Mouse (Mus musculus) intestine, embryonic 15.5 days (tissue): ENCODE measurements around the gene Krt83. TPM values are rescaled to one million over a fixed set of nuclear protein-coding genes. Genes with fewer than 3 reads are reported as not detected.
"Not testable (repeated sequence)": the region's sequence is repeated elsewhere in the genome, so short reads cannot be mapped to it uniquely, and the experiment has no call there.

ENCODE experiments used
- ATAC-seq: fragments of 200-750 bp; cut with Nextera tagmentation; 2 replicates; pipeline ENCODE4 v1.8.0; 2017; ENCODE audit warnings: moderate TSS enrichment, moderate library complexity
- H3K27ac ChIP-seq: fragments of 300-500 bp; sonication (generic); 2 replicates; pipeline ENCODE4 v1.5.1; 2015; ENCODE audit warnings: mild to moderate bottlenecking, inconsistent platforms
- H3K27me3 ChIP-seq: fragments of 300-500 bp; sonication (generic); replicated peaks from 2 replicates; pipeline ENCODE4 v1.6.1; 2015; ENCODE audit warnings: inconsistent platforms
- H3K36me3 ChIP-seq: fragments of 300-500 bp; sonication (generic); 2 replicates; pipeline ENCODE4 v1.6.1; 2015; ENCODE audit warnings: inconsistent platforms
- H3K4me1 ChIP-seq: fragments of 300-500 bp; sonication (generic); replicated peaks from 2 replicates; pipeline ENCODE4 v1.6.1; 2015; ENCODE audit warnings: inconsistent platforms
- H3K4me2 ChIP-seq: fragments of 300-500 bp; sonication (generic); replicated peaks from 2 replicates; pipeline ENCODE4 v1.6.1; 2015; ENCODE audit warnings: mild to moderate bottlenecking, inconsistent platforms
- H3K4me3 ChIP-seq: fragments of 300-500 bp; sonication (generic); replicated peaks from 2 replicates; pipeline ENCODE4 v1.5.1; 2015; ENCODE audit warnings: inconsistent platforms
- H3K9ac ChIP-seq: fragments of 300-500 bp; sonication (generic); 2 replicates; pipeline ENCODE4 v1.6.1; 2015; ENCODE audit warnings: inconsistent platforms
- H3K9me3 ChIP-seq: fragments of 300-500 bp; sonication (generic); 2 replicates; pipeline ENCODE4 v1.6.1; 2016; ENCODE audit warnings: inconsistent platforms
- WGBS: fragments of 180-500 bp; shearing (Covaris S2); methylation state at CpG from one replicate; pipeline ENCODE4 v1.1.7; 2015; 5-methylcytosine and 5-hydroxymethylcytosine counted together
- polyA plus RNA-seq: library from polyadenylated mRNA; unstranded; fragments of >200 nt; fragmentation: Nextera tagmentation; extraction: Ambion mirVana; gene quantifications from 2 replicates; pipeline ENCODE4 v1.2.1, GENCODE M21; 2015

Krt83 gene
- polyA plus RNA-seq: 0.19 TPM in 1 of 2 replicates, not detected in the other

- no peak for ATAC-seq
- Histone ChIP-seq H3K27ac (no peak within 1 kb of the TSS), H3K27me3 (no peaks in the 10 kb centered on the region), H3K4me3 (no peak within 1 kb of the TSS), H3K9me3 (no peaks in the 10 kb centered on the region), H3K36me3 (no peaks in the 10 kb centered on the region), H3K4me1 (peaks cover 3% of the 10 kb centered on the region; the same call in 1 of the 2 replicates), H3K9ac (no peak within 1 kb of the TSS), H3K4me2 (no peak within 1 kb of the TSS)
- WGBS: 68% methylated on average over 6 of the region's 6 CpGs
Observed at GRCm38 (mm10) chr15:101491431-101491830, at the start of gene Krt83. Krt83 (minus strand) TSS chr15:101491512.

DNA sequence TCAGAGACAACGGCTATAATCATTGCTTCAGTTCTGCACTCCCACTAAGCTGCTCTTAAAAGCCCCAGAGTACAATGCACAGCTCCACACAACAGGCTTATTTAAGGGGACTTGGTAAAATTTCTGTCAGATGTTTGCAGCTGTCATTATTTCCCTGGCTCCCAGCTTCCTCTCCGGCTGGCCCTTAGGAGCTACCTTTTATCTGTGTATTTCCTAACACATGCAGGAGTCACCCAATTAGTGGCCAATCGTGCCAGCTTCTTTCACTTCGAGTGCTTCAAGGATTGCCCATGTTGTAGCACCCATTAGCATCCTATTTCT, 47.2 kb upstream of the Krt83 start:
- no peak overlapping the region for H3K4me2 ChIP-seq
- no peak overlapping the region for H3K27ac ChIP-seq
- H3K9ac ChIP-seq: no peak overlapping the region
- peaks cover 5% of the 10 kb centered on the region; the same call in 1 of the 2 replicates for H3K4me1 ChIP-seq
- no peak overlapping the region for H3K4me3 ChIP-seq
- no peaks in the 10 kb centered on the region for H3K36me3 ChIP-seq
- no peaks in the 10 kb centered on the region for H3K27me3 ChIP-seq
- 53% methylated on average over 4 of the region's 4 CpGs for WGBS
- peak; percentile 17; the same call in 1 of the 2 replicates for ATAC-seq
- no peaks in the 10 kb centered on the region for H3K9me3 ChIP-seq

DNA sequence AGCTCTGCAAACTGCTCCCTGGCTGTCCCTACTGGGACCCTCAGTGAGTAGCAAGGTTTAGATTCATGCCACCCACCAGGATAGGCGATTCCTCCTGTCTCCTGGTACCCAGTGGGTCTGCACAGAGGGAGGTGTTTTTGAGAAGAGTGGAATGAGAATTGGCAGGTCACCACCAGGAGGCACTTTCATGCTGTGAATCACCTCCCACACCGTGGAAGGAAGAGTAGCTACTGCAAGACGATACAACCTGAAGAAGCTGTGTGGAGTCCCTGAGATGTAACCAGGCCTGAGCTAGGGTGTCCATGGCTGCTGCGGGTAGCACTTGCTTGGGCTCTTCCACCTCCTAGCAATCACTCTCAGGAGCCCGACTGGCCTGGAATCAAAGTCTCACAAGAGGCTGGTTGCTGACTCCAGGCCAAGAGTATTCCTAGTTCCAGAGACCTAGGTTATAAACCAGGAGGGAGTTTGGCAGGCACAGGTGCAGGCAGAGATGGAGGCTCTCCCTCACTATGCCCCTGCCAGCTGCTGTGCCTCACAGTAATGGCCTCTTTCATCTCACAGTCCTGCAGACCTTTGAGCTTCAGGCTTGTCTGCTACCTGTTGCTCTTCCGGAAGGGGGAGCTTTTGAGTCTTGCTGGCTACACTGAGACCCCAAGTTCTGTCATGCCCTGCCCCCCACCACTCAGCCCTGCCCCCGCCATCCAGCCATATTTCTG, 46.7 kb upstream of the Krt83 start:
- ATAC-seq: peak; percentile 41; the same call in 1 of the 2 replicates
- Histone ChIP-seq H3K27ac (no peak overlapping the region), H3K9ac (no peak overlapping the region), H3K27me3 (no peaks in the 10 kb centered on the region), H3K4me2 (no peak overlapping the region), H3K4me3 (no peak overlapping the region), H3K4me1 (peaks cover 5% of the 10 kb centered on the region; the same call in 1 of the 2 replicates), H3K9me3 (no peaks in the 10 kb centered on the region), H3K36me3 (no peaks in the 10 kb centered on the region)
- WGBS: 36% methylated on average over 7 of the region's 7 CpGs

DNA sequence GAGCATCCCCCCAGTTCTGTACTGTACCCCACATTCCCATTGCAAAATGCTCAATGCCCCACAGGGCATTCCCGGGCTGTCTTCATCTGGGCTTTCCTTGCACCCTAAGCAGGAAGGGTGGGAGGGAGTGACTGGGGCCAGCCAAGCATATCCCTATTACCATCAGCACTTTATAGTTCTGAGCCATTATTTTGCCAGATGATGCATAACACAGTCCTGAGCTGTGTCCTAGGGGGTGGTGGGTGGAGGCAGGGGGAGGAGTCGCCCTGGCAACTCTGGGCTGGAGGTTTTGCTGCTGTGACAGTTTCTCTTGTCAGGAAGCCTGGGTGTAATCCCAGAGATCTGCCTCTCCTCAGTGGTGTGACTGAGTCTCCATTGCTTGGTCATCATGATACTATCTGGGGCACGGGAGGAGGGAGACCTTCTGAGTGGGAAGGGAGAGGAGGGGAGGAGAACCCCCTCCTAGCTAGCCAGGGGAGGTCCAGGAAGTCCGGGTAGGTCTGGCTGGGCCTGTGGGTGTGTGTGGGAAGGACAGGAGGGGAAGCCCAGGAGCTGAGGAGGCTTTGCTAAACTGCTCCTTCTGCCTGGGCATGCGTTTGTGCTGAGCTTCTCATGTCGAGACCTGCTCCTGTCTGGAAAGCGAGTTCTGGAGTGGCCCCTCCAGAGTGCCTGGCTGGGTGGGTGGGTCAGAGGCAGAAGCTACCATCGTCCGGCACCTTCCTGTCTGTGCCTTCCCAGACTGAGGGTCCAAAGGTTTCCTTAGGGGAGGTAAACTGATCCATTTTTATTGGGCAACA, 44.9 kb upstream of the Krt83 start:
- Histone ChIP-seq H3K4me1 (peaks cover 5% of the 10 kb centered on the region; the same call in 1 of the 2 replicates), H3K36me3 (no peaks in the 10 kb centered on the region), H3K9ac (no peak overlapping the region), H3K27me3 (no peaks in the 10 kb centered on the region), H3K9me3 (no peaks in the 10 kb centered on the region), H3K4me3 (no peak overlapping the region), H3K27ac (no peak overlapping the region), H3K4me2 (no peak overlapping the region)
- ATAC-seq: no peak
- 54% methylated on average over 9 of the region's 9 CpGs for WGBS

- Histone ChIP-seq H3K27ac (no peak within 1 kb of the TSS), H3K36me3 (no peaks in the 10 kb centered on the region), H3K4me2 (no peak within 1 kb of the TSS), H3K4me3 (no peak within 1 kb of the TSS), H3K27me3 (0 out of 2 replicates have a peak, but pooled peaks cover 2% of the 10 kb centered on the region), H3K9ac (no peak within 1 kb of the TSS), H3K4me1 (peaks cover 5% of the 10 kb centered on the region; the same call in 1 of the 2 replicates), H3K9me3 (no peaks in the 10 kb centered on the region)
- ATAC-seq: no peak
- WGBS: 80% methylated on average over 7 of the region's 7 CpGs
Observed at GRCm38 (mm10) chr15:101532720-101533119, 41.4 kb upstream of the Krt83 start, which contains the start of gene Krt84. Krt84 (minus strand) TSS chr15:101532820.

DNA sequence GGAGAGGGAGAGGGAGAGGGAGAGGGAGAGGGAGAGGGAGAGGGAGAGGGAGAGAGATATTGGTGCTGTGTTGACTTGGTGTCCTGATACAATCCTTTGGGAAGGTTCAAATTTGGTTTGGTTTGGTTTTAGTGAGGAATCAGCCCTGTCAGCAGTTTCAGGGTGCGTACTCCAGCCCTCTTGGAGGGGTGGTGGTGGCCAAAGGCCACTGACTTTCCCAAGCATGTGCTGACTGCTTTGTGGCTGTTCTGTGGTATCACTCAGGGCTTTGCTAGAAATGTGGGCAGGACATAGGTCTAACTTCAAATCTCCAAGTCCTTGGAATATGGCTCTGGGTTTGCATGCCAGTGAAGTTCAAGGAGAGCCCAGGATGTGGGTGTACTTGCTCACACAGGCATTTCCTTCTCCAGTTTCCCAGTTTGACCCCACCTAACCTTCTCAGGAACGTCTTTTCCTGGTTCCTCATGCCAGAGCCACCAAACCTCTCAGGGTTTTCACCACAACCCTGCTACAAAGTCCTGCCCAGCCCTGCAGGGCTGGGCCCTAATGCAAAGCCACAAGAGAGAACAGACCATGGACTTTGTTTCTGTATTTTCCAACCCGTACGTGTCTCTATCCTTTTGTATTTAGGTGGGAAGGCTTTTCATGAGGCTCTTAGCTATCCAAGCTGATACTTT, 31.4 kb upstream of the Krt83 start:
- H3K4me3 ChIP-seq: no peak overlapping the region
- peak; percentile 88 for ATAC-seq
- WGBS: 61% methylated on average over 4 of the region's 4 CpGs
- H3K9ac ChIP-seq: no peak overlapping the region
- H3K4me2 ChIP-seq: no peak overlapping the region
- H3K27ac ChIP-seq: 0 out of 2 replicates have a peak overlapping the region, but pooled peaks have one; percentile 22
- H3K27me3 ChIP-seq: 0 out of 2 replicates have a peak, but pooled peaks cover 2% of the 10 kb centered on the region
- no peaks in the 10 kb centered on the region for H3K9me3 ChIP-seq
- H3K36me3 ChIP-seq: no peaks in the 10 kb centered on the region
- H3K4me1 ChIP-seq: no peaks in the 10 kb centered on the region

DNA sequence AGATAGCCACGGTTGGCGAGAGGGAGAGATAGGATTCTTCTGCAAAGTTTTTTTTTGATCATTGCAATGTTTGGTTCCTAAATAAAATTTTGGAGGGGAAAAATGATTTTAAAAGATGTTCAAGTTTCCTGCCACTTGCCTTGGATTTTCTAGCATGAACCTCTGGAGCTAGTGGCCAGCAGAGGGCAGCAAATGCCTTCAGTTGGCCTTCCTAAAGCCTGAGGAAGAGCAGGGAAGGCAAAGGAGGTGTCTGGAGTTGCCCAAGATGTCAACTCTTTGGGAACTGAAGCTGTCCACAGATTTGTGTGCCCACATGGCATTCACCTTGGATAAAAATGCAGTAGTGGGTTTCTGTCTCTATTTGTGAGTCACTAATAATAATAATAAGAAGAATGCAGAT, 28.5 kb upstream of the Krt83 start:
- Histone ChIP-seq H3K27ac (no peak overlapping the region), H3K9me3 (no peaks in the 10 kb centered on the region), H3K27me3 (no peaks in the 10 kb centered on the region), H3K4me1 (no peaks in the 10 kb centered on the region), H3K4me2 (no peak overlapping the region), H3K4me3 (no peak overlapping the region), H3K9ac (no peak overlapping the region), H3K36me3 (no peaks in the 10 kb centered on the region)
- 19% methylated on average over 2 of the region's 2 CpGs for WGBS
- ATAC-seq: no peak

DNA sequence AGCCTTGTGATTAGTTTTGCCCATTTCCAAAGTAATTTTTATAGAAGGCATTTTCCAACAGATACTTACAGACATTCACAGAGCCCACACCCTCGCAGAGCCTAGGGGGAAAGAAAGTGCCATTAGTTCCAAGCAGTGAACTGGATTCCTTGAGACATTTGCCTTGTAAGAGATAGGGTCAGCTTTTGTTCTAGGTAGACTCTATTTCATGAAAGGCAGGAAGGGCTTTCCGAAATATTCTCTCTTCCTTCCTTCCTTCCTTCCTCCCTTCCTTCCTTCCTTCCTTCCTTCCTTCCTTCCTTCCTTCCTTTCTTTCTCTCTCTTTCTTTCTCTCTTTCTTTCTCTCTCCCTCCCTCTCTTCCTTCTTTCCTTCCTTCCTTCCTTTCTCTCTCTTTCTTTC, 25.8 kb upstream of the Krt83 start, which contains the start of gene Gm49425:
TSS of gene Gm49425 (minus strand) at position 101 of the 400 bp plus-strand sequence.
- WGBS: 65% methylated on average over 2 of the region's 2 CpGs
- not testable (repeated sequence) for H3K27ac ChIP-seq, ATAC-seq, H3K4me2 ChIP-seq, H3K4me1 ChIP-seq, H3K9me3 ChIP-seq, H3K9ac ChIP-seq, H3K27me3 ChIP-seq, H3K36me3 ChIP-seq, H3K4me3 ChIP-seq

- H3K27ac ChIP-seq: no peak overlapping the region
- H3K4me2 ChIP-seq: no peak overlapping the region
- H3K9me3 ChIP-seq: no peaks in the 10 kb centered on the region
- 45% methylated on average over 9 of the region's 9 CpGs for WGBS
- no peak overlapping the region for H3K9ac ChIP-seq
- H3K27me3 ChIP-seq: no peaks in the 10 kb centered on the region
- H3K4me1 ChIP-seq: no peaks in the 10 kb centered on the region
- no peak for ATAC-seq
- no peak overlapping the region for H3K4me3 ChIP-seq
- H3K36me3 ChIP-seq: no peaks in the 10 kb centered on the region
Observed at GRCm38 (mm10) chr15:101508247-101508646, 16.9 kb upstream of the Krt83 start.

GRCm38 (mm10) chr15:101506896-101507758, 15.8 kb upstream of the Krt83 start:
- ATAC-seq: no peak
- H3K4me2 ChIP-seq: no peak overlapping the region
- H3K36me3 ChIP-seq: no peaks in the 10 kb centered on the region
- no peaks in the 10 kb centered on the region; the same call in 1 of the 2 replicates for H3K27me3 ChIP-seq
- H3K9me3 ChIP-seq: no peaks in the 10 kb centered on the region
- H3K27ac ChIP-seq: no peak overlapping the region
- no peaks in the 10 kb centered on the region for H3K4me1 ChIP-seq
- no peak overlapping the region for H3K4me3 ChIP-seq
- H3K9ac ChIP-seq: no peak overlapping the region
- WGBS: 50% methylated on average over 14 of the region's 14 CpGs

DNA sequence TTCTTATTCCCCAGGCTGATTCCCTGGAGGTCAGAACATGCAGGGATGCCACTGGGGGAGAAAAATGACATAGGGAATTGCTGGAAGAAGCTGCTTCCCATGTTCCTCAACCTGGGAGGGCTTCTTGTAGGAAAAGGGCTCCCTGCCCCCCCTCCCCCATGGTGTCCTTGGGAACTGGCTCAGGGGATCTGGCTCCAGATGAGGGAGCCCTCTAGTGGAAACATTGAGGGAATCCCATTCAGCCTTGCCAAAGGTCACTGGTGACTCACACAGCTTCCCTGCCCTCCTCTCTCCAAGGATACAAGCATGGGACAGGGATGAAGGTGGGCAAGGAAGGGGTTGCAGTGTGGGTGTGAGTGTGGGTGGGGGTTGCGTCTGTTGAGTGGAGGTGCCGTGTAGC, 5.9 kb upstream of the Krt83 start:
- Histone ChIP-seq H3K4me2 (no peak overlapping the region), H3K4me1 (peaks cover 3% of the 10 kb centered on the region; the same call in 1 of the 2 replicates), H3K4me3 (no peak overlapping the region), H3K36me3 (no peaks in the 10 kb centered on the region), H3K9ac (no peak overlapping the region), H3K27ac (no peak overlapping the region), H3K9me3 (no peaks in the 10 kb centered on the region), H3K27me3 (no peaks in the 10 kb centered on the region; the same call in 1 of the 2 replicates)
- ATAC-seq: peak; percentile 45
- 72% methylated on average over 2 of the region's 2 CpGs for WGBS
